Mouse (Mus musculus) yolk sac, embryonic 10.5 days (tissue): ENCODE measurements around the gene C5ar2.

Source experiments
- DNase-seq: peaks from one replicate; pipeline ENCODE4 v3.0.0-alpha.2; 2017; ENCODE audit warnings: low spot score

C5ar2 gene

DNA sequence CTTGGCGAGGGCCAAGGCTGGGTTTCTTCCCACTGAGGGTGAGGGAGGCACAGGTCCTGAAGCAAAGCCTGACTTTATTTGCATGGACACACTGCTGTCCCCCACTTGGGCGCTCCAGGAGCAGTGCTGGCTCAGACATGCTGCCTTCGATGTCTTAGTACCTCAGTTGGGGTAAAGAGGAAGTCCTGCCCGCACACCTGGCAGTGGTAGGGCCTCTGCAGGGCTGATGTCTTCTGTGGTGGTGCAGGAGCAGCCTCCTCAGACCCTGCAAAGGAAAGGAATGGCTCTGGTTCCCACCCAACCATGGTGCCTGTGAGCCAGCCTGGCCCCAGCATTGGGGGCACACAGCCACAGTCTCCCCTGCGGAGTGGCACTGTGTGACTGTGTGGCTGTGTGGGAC, 46.8 kb downstream of the C5ar2 start:
- DNase-seq = no peak

DNA sequence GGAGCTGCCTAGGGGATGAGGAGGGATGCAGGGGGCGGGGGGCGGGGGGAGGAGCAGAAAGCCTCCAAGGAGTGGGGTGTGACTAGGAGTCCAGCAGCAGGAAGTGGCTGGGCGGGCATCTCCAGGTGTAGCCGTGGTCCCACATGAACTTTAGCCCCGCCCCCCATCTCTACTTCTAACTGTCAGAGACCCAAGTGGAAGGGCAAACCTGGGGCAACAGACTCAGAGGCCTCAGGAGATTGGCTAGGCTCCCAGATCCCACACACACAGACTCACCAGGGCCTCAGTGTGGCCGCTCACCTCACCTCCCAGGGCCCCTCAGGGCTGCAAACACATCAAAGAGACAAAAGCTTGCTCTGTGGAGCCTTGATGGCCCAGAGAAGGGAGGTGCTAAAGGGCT, 47.3 kb downstream of the C5ar2 start:
- no peak for DNase-seq

GRCm38 (mm10) chr7:16193702-16194101, 50.3 kb downstream of the C5ar2 start:
- no peak for DNase-seq

DNA sequence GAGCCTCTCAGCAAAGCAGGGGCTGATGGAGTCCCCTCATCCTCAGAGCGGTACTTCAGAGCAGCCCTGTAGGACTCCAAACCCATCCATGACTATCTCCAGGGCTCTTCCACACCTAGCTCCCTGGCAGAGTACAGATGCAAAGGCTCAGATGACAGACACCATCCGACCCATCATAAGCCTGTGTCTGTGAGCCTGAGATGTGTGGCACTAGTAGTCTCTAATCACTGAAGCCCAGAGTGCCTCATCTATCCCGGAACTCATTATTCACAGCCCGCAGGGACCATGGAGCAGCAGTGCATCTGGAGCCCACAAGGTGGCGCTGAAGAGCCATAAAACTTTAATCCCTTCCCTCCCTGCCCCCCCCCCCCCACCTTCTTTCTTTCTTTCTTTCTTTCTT, 51.6 kb downstream of the C5ar2 start:
- DNase-seq = peak; percentile 34

- no peak for DNase-seq
Measured at GRCm38 (mm10) chr7:16187494-16187893, 56.5 kb downstream of the C5ar2 start.
